ENCODE assay signal across 29 mouse cellular contexts in genomic region chr5:93048481-93049240, GRCm38 (mm10). TPM values are rescaled to one million over a fixed set of nuclear protein-coding genes. Genes with fewer than 3 reads are reported as not detected.
DNase-seq lines count a peak whose midpoint lies in the region; ATAC-seq lines count a peak whose summit lies in the region.
"Had no signal": no experiment of that assay in that cellular context is flagged by ENCODE, and none has a peak within 500 bp of the region (broad histone marks: within the 10 kb centered on the region; RNA-seq: fewer than 3 reads in every experiment).

No protein-coding gene starts in this region.

- H3K9me3 ChIP-seq in heart, embryonic 10.5 days = no peaks in the 10 kb centered on the region
- no peaks in the 10 kb centered on the region for H3K9me3 ChIP-seq in hindbrain, embryonic 13.5 days
- H3K9me3 ChIP-seq: forebrain, embryonic 15.5 days; hindbrain, embryonic 10.5 days; neural tube, embryonic 13.5 days; stomach, embryonic 15.5 days had no signal

- no peak for ATAC-seq in activated CD4-positive, CD25-positive, alpha-beta regulatory T cell, adult 4 months
- ATAC-seq in hindbrain, embryonic 13.5 days (ENCODE audit: low FRiP score) = no peak
- ATAC-seq: forebrain, embryonic 15.5 days; hindbrain, embryonic 16.5 days; midbrain, embryonic 16.5 days had no signal

- 60% methylated on average over 13 of the region's 13 CpGs for WGBS in heart, embryonic 10.5 days
- 70% methylated on average over 13 of the region's 13 CpGs for WGBS in hindbrain, embryonic 13.5 days

- peaks cover 66% of the 10 kb centered on the region for H3K27me3 ChIP-seq in heart, embryonic 10.5 days (ENCODE audit: insufficient read depth, poor library complexity, severe bottlenecking)
- H3K27me3 ChIP-seq in hindbrain, embryonic 13.5 days = peaks cover 67% of the 10 kb centered on the region

- no peak overlapping the region for H3K4me3 ChIP-seq in heart, embryonic 10.5 days
- H3K4me3 ChIP-seq in hindbrain, embryonic 13.5 days = no peak overlapping the region
- H3K4me3 ChIP-seq: forebrain, embryonic 15.5 days; hindbrain, embryonic 10.5 days; layer of hippocampus, adult 2 months; myocyte; neural tube, embryonic 13.5 days; stomach, embryonic 15.5 days had no signal

- H3K9ac ChIP-seq in hindbrain, embryonic 13.5 days = no peak overlapping the region
- H3K9ac ChIP-seq: forebrain, embryonic 15.5 days; liver, embryonic 14.5 days; neural tube, embryonic 13.5 days; stomach, embryonic 15.5 days had no signal

- no peak overlapping the region for H3K27ac ChIP-seq in heart, embryonic 10.5 days
- no peak overlapping the region for H3K27ac ChIP-seq in hindbrain, embryonic 13.5 days
- H3K27ac ChIP-seq: forebrain, embryonic 15.5 days; hindbrain, embryonic 10.5 days; layer of hippocampus, adult 2 months; liver, embryonic 14.5 days; macrophage; neural tube, embryonic 13.5 days; stomach, embryonic 15.5 days had no signal

- H3K4me1 ChIP-seq in heart, embryonic 10.5 days = peaks cover 18% of the 10 kb centered on the region
- H3K4me1 ChIP-seq in hindbrain, embryonic 13.5 days (replicated peaks) = peaks cover 20% of the 10 kb centered on the region

- DNase-seq in heart, adult 11 months = peak; percentile 36
- no peak for DNase-seq in heart, embryonic 10.5 days (ENCODE audit: low spot score)
- peak; percentile 96 for DNase-seq in brain, adult 2 months (ENCODE audit: low read depth, low spot score)
- DNase-seq in cerebellum, adult 11-12 months = peak; percentile 93
- DNase-seq in cerebellum, adult 9-11 months = peak; percentile 94
- DNase-seq in layer of hippocampus, postnatal 10 days (ENCODE audit: low spot score in 2 of 2) = no peak
- DNase-seq: adrenal gland, postnatal 25 days; heart, postnatal 14 days; kidney, adult 18-20 months; kidney, postnatal 36 days; layer of hippocampus, postnatal 36 days; liver; lung, adult 2 months; lung, postnatal 10 days; thymus, postnatal 14 days had no signal

- H3K36me3 ChIP-seq in heart, embryonic 10.5 days = no peaks in the 10 kb centered on the region
- H3K36me3 ChIP-seq in hindbrain, embryonic 13.5 days = no peaks in the 10 kb centered on the region
- H3K36me3 ChIP-seq: forebrain, embryonic 15.5 days; G1E; hindbrain, embryonic 10.5 days; neural tube, embryonic 13.5 days; stomach, embryonic 15.5 days had no signal

- no peak overlapping the region for H3K4me2 ChIP-seq in hindbrain, embryonic 13.5 days
- H3K4me2 ChIP-seq: forebrain, embryonic 15.5 days; neural tube, embryonic 13.5 days; stomach, embryonic 15.5 days had no signal

RNA-seq across cellular contexts. Expression of gene Sowahb, which starts 3.8 kb away (rescaled TPM):
- 0.73 and 1.2 TPM in 2 replicates for polyA plus RNA-seq in heart, embryonic 10.5 days (2016; fragmentation: Nextera tagmentation; extraction: Ambion mirVana)
- polyA plus RNA-seq in activated CD4-positive, CD25-positive, alpha-beta regulatory T cell, adult 4 months (2017; shearing (Covaris generic)) = not detected
- polyA plus RNA-seq in hindbrain, embryonic 13.5 days (2015; fragmentation: Nextera tagmentation; extraction: Ambion mirVana) = not detected in 2 replicates
- total RNA-seq in layer of hippocampus, postnatal 10 days (2021) = 1 to 10 TPM in 1 of 2 experiments, under 1 TPM in 1; 0.87 to 1.0 TPM
- total RNA-seq: adrenal gland, postnatal 25 days; heart, postnatal 14 days; megakaryocyte-erythroid progenitor cell, adult 5-6 weeks had no signal
- polyA plus RNA-seq: G1E; hindbrain, embryonic 16.5 days; macrophage; midbrain, embryonic 16.5 days; myocyte; neural tube, embryonic 13.5 days had no signal

RNA-seq across cellular contexts. Expression of gene Sept11, which starts 44.6 kb away (rescaled TPM):
- 129 and 153 TPM in 2 replicates for polyA plus RNA-seq in heart, embryonic 10.5 days (2016; fragmentation: Nextera tagmentation; extraction: Ambion mirVana)
- polyA plus RNA-seq in activated CD4-positive, CD25-positive, alpha-beta regulatory T cell, adult 4 months (2017; shearing (Covaris generic)) = 10 to 100 TPM; 29.6 to 33.6 TPM
- 165 and 171 TPM in 2 replicates for polyA plus RNA-seq in hindbrain, embryonic 13.5 days (2015; fragmentation: Nextera tagmentation; extraction: Ambion mirVana)
- total RNA-seq in layer of hippocampus, postnatal 10 days (2021) = 100 to 1,000 TPM; 147 to 157 TPM

Comparison
In these comparisons a context has a peak if more than half of its experiments do, and no peak if none do; other contexts are left out.
1. DNase-seq: peak in heart, adult 11 months (single experiment), brain, adult 2 months (single experiment), cerebellum, adult 11-12 months (single experiment) and cerebellum, adult 9-11 months (single experiment); none in heart, embryonic 10.5 days (single experiment) and layer of hippocampus, postnatal 10 days (0 of 2).